Mouse (Mus musculus) ES-E14 (cell line): Measurements from ENCODE around the gene Gm42791.

Experiments
- CHD2 ChIP-seq: IDR thresholded peaks from 2 replicates; pipeline ENCODE4 v1.6.1; 2014; ENCODE audit warnings: mild to moderate bottlenecking, low read depth, low read length, inconsistent platforms
- HCFC1 ChIP-seq: IDR thresholded peaks from 2 replicates; pipeline ENCODE4 v1.6.1; 2012; ENCODE audit warnings: low read length, inconsistent platforms, borderline replicate concordance; ENCODE audit not compliant: insufficient read depth
- MAFK ChIP-seq: IDR thresholded peaks from 2 replicates; pipeline ENCODE4 v1.6.1; 2014; ENCODE audit warnings: mild to moderate bottlenecking, low read depth, low read length, inconsistent platforms; ENCODE audit not compliant: insufficient read depth
- ZC3H11A ChIP-seq: IDR thresholded peaks from 2 replicates; pipeline ENCODE4 v1.6.1; 2012; ENCODE audit warnings: low read depth, mild to moderate bottlenecking, inconsistent platforms, low read length, borderline replicate concordance
- ZNF384 ChIP-seq: IDR thresholded peaks from 2 replicates; pipeline ENCODE4 v1.6.1; 2012; ENCODE audit warnings: low read depth, low read length, inconsistent platforms

DNA sequence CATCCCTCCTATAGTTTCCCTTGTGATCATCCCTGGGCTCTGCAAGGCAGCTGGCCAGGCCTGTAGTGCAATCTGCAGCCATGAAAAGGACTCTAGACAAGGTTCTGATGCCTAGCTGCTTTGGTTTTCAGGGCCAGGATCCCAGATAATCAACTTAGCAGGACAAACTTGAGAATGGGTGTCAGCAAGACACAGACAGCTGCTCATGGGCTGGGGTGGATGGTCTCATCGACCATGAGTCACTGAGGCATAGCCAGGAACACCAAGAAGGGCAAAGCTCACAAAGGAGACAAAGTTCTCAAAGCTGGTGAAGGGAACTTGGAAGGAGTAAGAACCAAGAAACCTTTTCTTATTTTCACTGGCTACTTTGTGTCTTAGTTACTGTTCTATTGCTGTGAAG, 63.6 kb downstream of the Gm42791 start:
- TF ChIP-seq ZNF384 (no peak), ZC3H11A (no peak), HCFC1 (no peak), MAFK (no peak), CHD2 (no peak)
